In the genomic region with DNA sequence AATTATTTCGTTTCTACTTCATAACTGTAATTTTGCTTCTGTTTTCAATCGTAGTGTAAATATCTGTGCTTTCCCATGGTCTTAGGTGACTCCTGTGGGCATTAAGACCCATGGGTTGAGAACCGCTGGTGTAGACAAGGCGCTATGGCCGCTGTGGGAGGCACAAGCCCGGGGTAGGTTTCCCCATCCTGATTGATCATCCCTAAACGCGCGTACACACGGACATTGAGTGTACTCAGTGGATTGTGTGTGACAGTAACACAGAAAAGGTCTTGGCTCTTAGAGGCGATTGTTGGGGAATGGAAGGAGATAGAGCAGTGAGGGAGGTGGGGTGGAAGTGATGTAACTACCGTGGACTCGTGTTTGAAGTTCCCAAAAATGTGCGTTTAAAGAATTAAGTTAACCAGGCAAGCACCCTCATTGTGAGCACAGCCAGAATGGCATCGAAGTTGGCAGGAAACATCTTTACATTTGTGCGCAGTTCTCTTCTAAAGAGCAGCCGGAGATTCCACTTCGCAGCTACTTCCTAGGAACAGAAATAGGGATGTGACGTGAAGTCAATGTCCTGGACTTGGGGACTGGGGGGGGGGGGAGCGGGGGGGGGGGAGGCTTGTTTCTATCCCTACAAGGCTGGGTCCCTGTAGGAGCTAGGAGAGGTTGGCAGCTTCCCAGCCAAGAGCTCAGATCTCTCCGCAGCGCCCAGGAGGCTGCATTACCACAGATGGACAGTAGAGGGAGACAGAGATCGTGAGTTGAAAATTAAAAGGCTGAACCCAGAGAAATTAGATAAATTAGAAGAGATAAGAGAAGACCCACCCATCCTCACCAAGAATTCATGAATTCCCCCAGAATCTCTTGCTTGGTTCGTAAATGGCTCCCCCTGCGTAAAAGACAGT, we compare ENCODE assay signal across 9 mouse cellular contexts. TPM values are rescaled to one million over a fixed set of nuclear protein-coding genes. Genes with fewer than 3 reads are reported as not detected.
DNase-seq lines count a peak whose midpoint lies in the region; ATAC-seq lines count a peak whose summit lies in the region.
"Had no signal": no experiment of that assay in that cellular context is flagged by ENCODE, and none has a peak within 500 bp of the region (broad histone marks: within the 10 kb centered on the region; RNA-seq: fewer than 3 reads in every experiment).

No protein-coding gene starts in this region.

- no peaks in the 10 kb centered on the region for H3K27me3 ChIP-seq in hindbrain, embryonic 16.5 days (replicated peaks; ENCODE audit: control insufficient read depth, insufficient read depth, low read length)

- no peaks in the 10 kb centered on the region for H3K36me3 ChIP-seq in hindbrain, embryonic 16.5 days (ENCODE audit: control insufficient read depth, insufficient read depth, low read length)
- H3K36me3 ChIP-seq: lung, embryonic 15.5 days had no signal

- peak overlapping the region; percentile 40 for H3K4me2 ChIP-seq in hindbrain, embryonic 16.5 days (ENCODE audit: low read length)
- H3K4me2 ChIP-seq: lung, embryonic 15.5 days had no signal

- WGBS in hindbrain, embryonic 16.5 days: 48% methylated on average over 24 of the region's 25 CpGs

- no peaks in the 10 kb centered on the region for H3K4me1 ChIP-seq in hindbrain, embryonic 16.5 days (ENCODE audit: control insufficient read depth, insufficient read depth, low read depth, low read length)
- H3K4me1 ChIP-seq: lung, embryonic 15.5 days had no signal

- H3K9ac ChIP-seq in hindbrain, embryonic 16.5 days (ENCODE audit: low read depth, low read length): no peak overlapping the region
- H3K9ac ChIP-seq: lung, embryonic 15.5 days had no signal

- ATAC-seq in hindbrain, embryonic 16.5 days: peak; percentile 72
- peak; percentile 70 for ATAC-seq in megakaryocyte-erythroid progenitor cell, adult 5-6 weeks (replicated peaks; ENCODE audit: low FRiP score, low TSS enrichment, poor library complexity, severe bottlenecking)

- no peaks in the 10 kb centered on the region for H3K9me3 ChIP-seq in hindbrain, embryonic 16.5 days (ENCODE audit: control insufficient read depth, low read length)
- H3K9me3 ChIP-seq: lung, embryonic 15.5 days had no signal

- H3K27ac ChIP-seq in hindbrain, embryonic 16.5 days (ENCODE audit: low read depth, low read length): no peak overlapping the region
- H3K27ac ChIP-seq: lung, embryonic 15.5 days had no signal

- no peak overlapping the region for H3K4me3 ChIP-seq in hindbrain, embryonic 16.5 days (ENCODE audit: low read length)
- H3K4me3 ChIP-seq: lung, embryonic 15.5 days had no signal

- peak; percentile 60 for DNase-seq in T-cell, adult 2 months (ENCODE audit: low spot score)
- DNase-seq in cerebellum, adult 9-10 months: peak; percentile 91
- peak; percentile 61 to 97 for DNase-seq in frontal cortex, adult 2 months (ENCODE audit: extremely low spot score in 1 of 2, low spot score in 1 of 2)
- peak; percentile 81 to 88 for DNase-seq in layer of hippocampus, postnatal 36 days
- peak; percentile 91 for DNase-seq in right cerebral cortex, postnatal 14 days
- peak; percentile 40 for DNase-seq in yolk sac, embryonic 10.5 days (ENCODE audit: low spot score)

RNA-seq across cellular contexts. Expression of a gene that starts 17.9 kb away (rescaled TPM):
- polyA plus RNA-seq in frontal cortex, adult 2 months (2012; rRNA removed): not detected in 2 replicates
- not detected in 2 replicates for polyA plus RNA-seq in hindbrain, embryonic 16.5 days (2015; fragmentation: Nextera tagmentation; extraction: Ambion mirVana)
- total RNA-seq in layer of hippocampus, postnatal 36 days (2021): not detected
- not detected in 2 replicates for total RNA-seq in megakaryocyte-erythroid progenitor cell, adult 5-6 weeks (2014; fragmentation: Nextera tagmentation)
- total RNA-seq in megakaryocyte-erythroid progenitor cell, adult 5-6 weeks (2017): 0.19 TPM in 1 of 2 replicates, not detected in the other

RNA-seq across cellular contexts. Expression of a gene that starts 23.0 kb away (rescaled TPM):
- 47.4 and 54.0 TPM in 2 replicates for polyA plus RNA-seq in frontal cortex, adult 2 months (2012; rRNA removed)
- 45.6 and 49.9 TPM in 2 replicates for polyA plus RNA-seq in hindbrain, embryonic 16.5 days (2015; fragmentation: Nextera tagmentation; extraction: Ambion mirVana)
- total RNA-seq in layer of hippocampus, postnatal 36 days (2021): 10 to 100 TPM; 18.0 to 19.0 TPM
- total RNA-seq in megakaryocyte-erythroid progenitor cell, adult 5-6 weeks (2014; fragmentation: Nextera tagmentation): 44.9 and 56.4 TPM in 2 replicates
- total RNA-seq in megakaryocyte-erythroid progenitor cell, adult 5-6 weeks (2017): 42.0 and 59.1 TPM in 2 replicates

RNA-seq across cellular contexts. Expression of a gene that starts 39.9 kb away (rescaled TPM):
- polyA plus RNA-seq in frontal cortex, adult 2 months (2012; rRNA removed): 23.6 and 26.7 TPM in 2 replicates
- 27.1 and 28.7 TPM in 2 replicates for polyA plus RNA-seq in hindbrain, embryonic 16.5 days (2015; fragmentation: Nextera tagmentation; extraction: Ambion mirVana)
- 10 to 100 TPM; 13.4 to 16.5 TPM for total RNA-seq in layer of hippocampus, postnatal 36 days (2021)
- 0.87 TPM in 1 of 2 replicates, not detected in the other for total RNA-seq in megakaryocyte-erythroid progenitor cell, adult 5-6 weeks (2014; fragmentation: Nextera tagmentation)
- total RNA-seq in megakaryocyte-erythroid progenitor cell, adult 5-6 weeks (2017): 0.76 TPM in 1 of 2 replicates, not detected in the other

RNA-seq across cellular contexts. Expression of a gene that starts 44.1 kb away (rescaled TPM):
- polyA plus RNA-seq in frontal cortex, adult 2 months (2012; rRNA removed): 13.8 and 17.0 TPM in 2 replicates
- polyA plus RNA-seq in hindbrain, embryonic 16.5 days (2015; fragmentation: Nextera tagmentation; extraction: Ambion mirVana): 34.7 and 35.0 TPM in 2 replicates
- total RNA-seq in layer of hippocampus, postnatal 36 days (2021): 10 to 100 TPM; 16.8 to 17.0 TPM
- total RNA-seq in megakaryocyte-erythroid progenitor cell, adult 5-6 weeks (2014; fragmentation: Nextera tagmentation): 11.1 and 18.5 TPM in 2 replicates
- 8.9 and 10.8 TPM in 2 replicates for total RNA-seq in megakaryocyte-erythroid progenitor cell, adult 5-6 weeks (2017)

Comparison
In these comparisons a context has a peak if more than half of its experiments do, and no peak if none do; other contexts are left out.
1. DNase-seq: peak in every context shown above with its lines; median percentile 91 in cerebellum, adult 9-10 months; 91 in right cerebral cortex, postnatal 14 days; 84 in layer of hippocampus, postnatal 36 days; 79 in frontal cortex, adult 2 months; 60 in T-cell, adult 2 months; 40 in yolk sac, embryonic 10.5 days.
2. RNA of a gene that starts 39.9 kb away (total RNA-seq): 13.4 to 16.5 TPM in layer of hippocampus, postnatal 36 days; 0.76 to 0.87 TPM in megakaryocyte-erythroid progenitor cell, adult 5-6 weeks; every median in the first group is over 4 times any median in the second.